Mouse (Mus musculus) A20 (cell line): ENCODE measurements around the gene Lrrc15.

Experiments used
- DNase-seq: peaks from one replicate; pipeline ENCODE4 v3.0.0-alpha.2; 2011; ENCODE audit warnings: low read depth, low spot score

Gene Lrrc15

GRCm38 (mm10) chr16:30282844-30283495, at the start of gene Lrrc15:
Gene Lrrc15, minus strand, starts transcription at chr16:30283256.
- no peak for DNase-seq

- DNase-seq, result peak; percentile 49
These were observed 31.2 kb upstream of the Lrrc15 start for GRCm38 (mm10) chr16:30314236-30314635.

- no peak for DNase-seq
These were observed 27.6 kb upstream of the Lrrc15 start, which contains the start of gene Gp5 for GRCm38 (mm10) chr16:30310647-30311046. Gene Gp5, minus strand, starts transcription at chr16:30310779.

GRCm38 (mm10) chr16:30310171-30310515, 27.1 kb upstream of the Lrrc15 start:
- DNase-seq, result no peak

- DNase-seq, result no peak
These were observed 26.5 kb upstream of the Lrrc15 start for GRCm38 (mm10) chr16:30309395-30310170.

- no peak for DNase-seq
These were observed 25.7 kb upstream of the Lrrc15 start for GRCm38 (mm10) chr16:30308616-30309394.

- DNase-seq, result no peak
These were observed 25.0 kb upstream of the Lrrc15 start for GRCm38 (mm10) chr16:30307961-30308615.

- no peak for DNase-seq
These were observed 24.2 kb upstream of the Lrrc15 start for GRCm38 (mm10) chr16:30307306-30307705.

- no peak for DNase-seq
These were observed 23.0 kb upstream of the Lrrc15 start for GRCm38 (mm10) chr16:30306102-30306501.

- DNase-seq, result no peak
These were observed 21.2 kb upstream of the Lrrc15 start for GRCm38 (mm10) chr16:30304236-30304635.

- no peak for DNase-seq
These were observed 20.4 kb upstream of the Lrrc15 start for GRCm38 (mm10) chr16:30303411-30303810.

- no peak for DNase-seq
These were observed 19.6 kb upstream of the Lrrc15 start for GRCm38 (mm10) chr16:30302686-30303085.

- no peak for DNase-seq
These were observed 16.7 kb upstream of the Lrrc15 start for GRCm38 (mm10) chr16:30299711-30300277.

GRCm38 (mm10) chr16:30297450-30297849, 14.4 kb upstream of the Lrrc15 start:
- no peak for DNase-seq

GRCm38 (mm10) chr16:30296601-30297275, 13.7 kb upstream of the Lrrc15 start:
- DNase-seq, result no peak

- DNase-seq, result no peak
These were observed 12.1 kb upstream of the Lrrc15 start for GRCm38 (mm10) chr16:30295106-30295505.

GRCm38 (mm10) chr16:30290436-30290835, 7.4 kb upstream of the Lrrc15 start:
- DNase-seq, result no peak

- DNase-seq, result no peak
These were observed 2.6 kb upstream of the Lrrc15 start for GRCm38 (mm10) chr16:30285701-30286100.

GRCm38 (mm10) chr16:30283743-30284337, 784 bp upstream of the Lrrc15 start:
- DNase-seq, result peak; percentile 55

- DNase-seq, result no peak
These were observed 2.3 kb downstream of the Lrrc15 start for GRCm38 (mm10) chr16:30280676-30281297.
